Mouse (Mus musculus): ENCODE measurements around the gene Six5. TPM values are rescaled to one million over a fixed set of nuclear protein-coding genes. Genes with fewer than 3 reads are reported as not detected.
"Not testable (repeated sequence)": the region's sequence is repeated elsewhere in the genome, so short reads cannot be mapped to it uniquely, and the experiment has no call there.

Gene Six5
- polyA plus RNA-seq, 1 experiment from 2014 or later, result 7.1 TPM

- WGBS, result 72% methylated on average over 9 of the region's 9 CpGs
- Histone ChIP-seq H3K27ac (ENCODE audit: poor library complexity, severe bottlenecking) (no peak overlapping the region), H3K4me2 (peak overlapping the region; percentile 56), H3K9me3 (replicated peaks) (peaks cover 7% of the 10 kb centered on the region; the same call in 1 of the 2 replicates), H3K4me1 (replicated peaks) (0 out of 2 replicates have a peak, but pooled peaks cover 8% of the 10 kb centered on the region), H3K36me3 (peaks cover 49% of the 10 kb centered on the region), H3K9ac (0 out of 2 replicates have a peak overlapping the region, but pooled peaks have one; percentile 27), H3K4me3 (peak overlapping the region; percentile 14; the same call in 1 of the 2 replicates), H3K27me3 (replicated peaks) (no peaks in the 10 kb centered on the region)
- no peak for ATAC-seq (ENCODE audit: insufficient number of reproducible peaks, low FRiP score)
These were observed 39.7 kb upstream of the Six5 start for GRCm38 (mm10) chr7:19054777-19055076.

DNA sequence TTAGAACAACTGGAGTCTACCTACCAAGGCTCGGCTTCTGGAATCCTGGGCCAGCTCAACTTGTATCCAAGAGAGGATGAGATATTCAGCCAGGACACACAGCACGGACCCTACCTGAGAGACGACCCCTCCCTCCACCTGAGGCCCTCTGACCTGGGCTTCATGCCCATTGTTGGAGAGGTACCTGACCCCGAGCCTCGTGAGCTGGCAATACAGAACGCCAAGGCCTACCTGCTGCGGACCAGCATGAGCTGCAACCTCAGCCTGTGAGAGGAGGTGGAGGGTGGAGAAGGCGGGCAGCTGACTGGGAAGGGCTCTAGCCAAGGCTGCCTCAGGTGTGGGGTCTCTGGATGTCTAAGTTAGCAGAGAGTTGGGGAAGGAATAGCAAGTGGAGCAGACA is 39.3 kb upstream of the Six5 start:
- H3K9ac ChIP-seq, result no peak overlapping the region
- no peak overlapping the region for H3K27ac ChIP-seq (ENCODE audit: poor library complexity, severe bottlenecking)
- WGBS, result 87% methylated on average over 8 of the region's 8 CpGs
- peaks cover 45% of the 10 kb centered on the region for H3K36me3 ChIP-seq
- H3K4me3 ChIP-seq, result no peak overlapping the region
- H3K4me1 ChIP-seq (replicated peaks), result 0 out of 2 replicates have a peak, but pooled peaks cover 8% of the 10 kb centered on the region
- H3K4me2 ChIP-seq, result no peak overlapping the region
- no peaks in the 10 kb centered on the region for H3K27me3 ChIP-seq (replicated peaks)
- ATAC-seq (ENCODE audit: insufficient number of reproducible peaks, low FRiP score), result no peak
- H3K9me3 ChIP-seq (replicated peaks), result peaks cover 7% of the 10 kb centered on the region; the same call in 1 of the 2 replicates

GRCm38 (mm10) chr7:19057405-19057804 is 37.0 kb upstream of the Six5 start:
- no peak overlapping the region for H3K27ac ChIP-seq (ENCODE audit: poor library complexity, severe bottlenecking)
- 0 out of 2 replicates have a peak, but pooled peaks cover 8% of the 10 kb centered on the region for H3K4me1 ChIP-seq (replicated peaks)
- 75% methylated on average over 10 of the region's 10 CpGs for WGBS
- peaks cover 24% of the 10 kb centered on the region for H3K36me3 ChIP-seq
- no peak overlapping the region for H3K4me3 ChIP-seq
- ATAC-seq (ENCODE audit: insufficient number of reproducible peaks, low FRiP score), result no peak
- H3K4me2 ChIP-seq, result no peak overlapping the region
- no peak overlapping the region for H3K9ac ChIP-seq
- peaks cover 7% of the 10 kb centered on the region; the same call in 1 of the 2 replicates for H3K9me3 ChIP-seq (replicated peaks)
- no peaks in the 10 kb centered on the region for H3K27me3 ChIP-seq (replicated peaks)

GRCm38 (mm10) chr7:19065896-19066295 is 28.5 kb upstream of the Six5 start:
- WGBS, result 47% methylated on average over 13 of the region's 13 CpGs
- H3K27me3 ChIP-seq (replicated peaks), result peaks cover 49% of the 10 kb centered on the region
- H3K9ac ChIP-seq, result 0 out of 2 replicates have a peak overlapping the region, but pooled peaks have one; percentile 2
- no peak for ATAC-seq (ENCODE audit: insufficient number of reproducible peaks, low FRiP score)
- H3K9me3 ChIP-seq (replicated peaks), result peaks cover 10% of the 10 kb centered on the region; the same call in 1 of the 2 replicates
- no peaks in the 10 kb centered on the region for H3K4me1 ChIP-seq (replicated peaks)
- H3K4me3 ChIP-seq, result peak overlapping the region; percentile 4; the same call in 1 of the 2 replicates
- no peak overlapping the region for H3K27ac ChIP-seq (ENCODE audit: poor library complexity, severe bottlenecking)
- H3K36me3 ChIP-seq, result no peaks in the 10 kb centered on the region
- H3K4me2 ChIP-seq, result no peak overlapping the region

DNA sequence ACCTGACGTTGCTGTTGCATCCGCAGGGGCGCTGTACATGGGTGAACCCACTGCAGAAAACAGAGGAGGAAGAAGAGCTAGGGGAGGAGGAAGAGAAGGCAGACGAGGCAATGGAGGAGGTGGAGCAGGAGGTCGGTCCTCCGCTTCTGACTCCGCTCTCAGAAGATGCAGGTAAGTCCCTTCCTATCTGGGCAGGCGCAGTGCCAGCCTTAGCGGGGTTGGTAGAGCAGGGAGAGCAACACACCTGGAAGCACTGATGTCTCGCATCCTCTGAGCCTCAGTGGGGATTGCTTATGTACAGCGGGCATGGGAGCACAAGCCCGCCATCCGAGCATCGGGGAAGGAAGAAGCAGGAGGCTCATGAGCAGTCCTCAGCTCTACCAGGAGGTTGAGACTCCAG is 27.3 kb upstream of the Six5 start:
- 42% methylated on average over 14 of the region's 14 CpGs for WGBS
- Histone ChIP-seq H3K27me3 (replicated peaks) (peaks cover 49% of the 10 kb centered on the region), H3K36me3 (no peaks in the 10 kb centered on the region), H3K4me3 (no peak overlapping the region), H3K4me2 (no peak overlapping the region), H3K9me3 (replicated peaks) (peaks cover 10% of the 10 kb centered on the region; the same call in 1 of the 2 replicates), H3K9ac (no peak overlapping the region), H3K27ac (ENCODE audit: poor library complexity, severe bottlenecking) (no peak overlapping the region), H3K4me1 (replicated peaks) (no peaks in the 10 kb centered on the region)
- no peak for ATAC-seq (ENCODE audit: insufficient number of reproducible peaks, low FRiP score)

DNA sequence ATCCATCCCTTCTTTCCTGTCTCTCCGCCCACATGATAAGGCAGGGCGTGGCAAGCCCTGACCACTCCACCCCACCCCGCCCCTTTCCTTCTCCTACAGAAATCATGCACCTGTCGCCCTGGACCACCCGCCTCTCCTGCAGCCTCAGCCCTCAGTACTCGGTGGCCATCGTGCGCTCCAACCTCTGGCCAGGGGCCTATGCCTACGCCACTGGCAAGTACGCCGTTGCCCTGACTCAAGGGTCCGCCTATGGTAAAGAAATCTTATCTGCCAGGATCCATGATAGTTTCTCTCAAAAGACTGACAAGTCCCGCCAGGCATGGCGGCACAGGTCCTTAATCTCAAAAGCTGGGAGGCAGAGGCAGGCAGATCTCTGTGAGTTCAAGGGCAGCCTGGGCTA is 26.5 kb upstream of the Six5 start:
- peaks cover 49% of the 10 kb centered on the region for H3K27me3 ChIP-seq (replicated peaks)
- no peak overlapping the region for H3K27ac ChIP-seq (ENCODE audit: poor library complexity, severe bottlenecking)
- no peak overlapping the region for H3K4me2 ChIP-seq
- no peaks in the 10 kb centered on the region for H3K36me3 ChIP-seq
- H3K9me3 ChIP-seq (replicated peaks), result peaks cover 10% of the 10 kb centered on the region; the same call in 1 of the 2 replicates
- H3K9ac ChIP-seq, result no peak overlapping the region
- ATAC-seq (ENCODE audit: insufficient number of reproducible peaks, low FRiP score), result no peak
- 46% methylated on average over 14 of the region's 14 CpGs for WGBS
- H3K4me1 ChIP-seq (replicated peaks), result no peaks in the 10 kb centered on the region
- no peak overlapping the region for H3K4me3 ChIP-seq

DNA sequence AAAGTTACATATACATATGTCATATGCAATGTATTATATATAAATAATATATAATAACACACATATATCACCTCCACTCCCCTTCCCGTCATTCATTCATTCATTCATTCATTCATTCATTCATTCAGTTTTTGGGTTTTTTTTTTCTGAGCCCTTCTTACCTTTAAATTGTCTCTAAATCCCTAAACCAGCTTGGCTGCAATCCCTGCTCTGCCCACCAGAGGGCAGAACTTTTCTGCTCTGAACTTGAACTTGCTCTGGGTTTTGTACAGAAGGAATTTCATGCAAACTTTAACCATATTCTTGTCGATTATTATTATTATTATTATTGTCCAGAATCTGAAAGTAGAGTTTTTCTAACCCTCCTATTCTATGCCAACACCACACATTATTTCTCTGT is 25.7 kb upstream of the Six5 start:
- Histone ChIP-seq H3K9me3 (replicated peaks) (peaks cover 10% of the 10 kb centered on the region; the same call in 1 of the 2 replicates), H3K4me1 (replicated peaks) (no peaks in the 10 kb centered on the region), H3K4me3 (no peak overlapping the region), H3K36me3 (no peaks in the 10 kb centered on the region), H3K27me3 (replicated peaks) (peaks cover 47% of the 10 kb centered on the region), H3K9ac (no peak overlapping the region), H3K4me2 (no peak overlapping the region), H3K27ac (ENCODE audit: poor library complexity, severe bottlenecking) (no peak overlapping the region)
- no peak for ATAC-seq (ENCODE audit: insufficient number of reproducible peaks, low FRiP score)
- WGBS, result 3% methylated on average over 2 of the region's 2 CpGs

DNA sequence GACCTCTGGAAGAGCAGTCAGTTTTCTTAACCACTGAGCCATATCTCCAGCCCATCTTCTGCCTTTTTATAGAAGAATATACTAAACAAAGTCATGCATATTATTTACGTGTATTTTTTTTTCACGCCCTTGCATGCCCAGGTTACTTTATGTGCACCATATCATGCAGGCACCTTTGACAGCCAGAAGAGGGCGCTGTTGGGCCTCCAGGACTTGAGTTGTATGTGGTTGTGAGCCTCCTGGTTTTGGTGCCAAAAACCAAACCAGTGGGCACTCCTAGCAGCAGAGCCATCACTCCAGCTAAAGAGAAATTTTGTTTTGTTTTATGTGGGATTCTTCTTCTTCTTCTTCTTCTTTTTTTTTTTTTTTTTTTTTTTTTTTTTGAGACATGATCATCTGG is 24.9 kb upstream of the Six5 start:
- H3K27me3 ChIP-seq (replicated peaks), result peaks cover 39% of the 10 kb centered on the region
- no peak overlapping the region for H3K9ac ChIP-seq
- H3K27ac ChIP-seq (ENCODE audit: poor library complexity, severe bottlenecking), result no peak overlapping the region
- no peaks in the 10 kb centered on the region for H3K36me3 ChIP-seq
- no peaks in the 10 kb centered on the region for H3K4me1 ChIP-seq (replicated peaks)
- no peak for ATAC-seq (ENCODE audit: insufficient number of reproducible peaks, low FRiP score)
- H3K4me2 ChIP-seq, result no peak overlapping the region
- WGBS, result 49% methylated on average over 3 of the region's 3 CpGs
- peaks cover 10% of the 10 kb centered on the region; the same call in 1 of the 2 replicates for H3K9me3 ChIP-seq (replicated peaks)
- H3K4me3 ChIP-seq, result no peak overlapping the region

DNA sequence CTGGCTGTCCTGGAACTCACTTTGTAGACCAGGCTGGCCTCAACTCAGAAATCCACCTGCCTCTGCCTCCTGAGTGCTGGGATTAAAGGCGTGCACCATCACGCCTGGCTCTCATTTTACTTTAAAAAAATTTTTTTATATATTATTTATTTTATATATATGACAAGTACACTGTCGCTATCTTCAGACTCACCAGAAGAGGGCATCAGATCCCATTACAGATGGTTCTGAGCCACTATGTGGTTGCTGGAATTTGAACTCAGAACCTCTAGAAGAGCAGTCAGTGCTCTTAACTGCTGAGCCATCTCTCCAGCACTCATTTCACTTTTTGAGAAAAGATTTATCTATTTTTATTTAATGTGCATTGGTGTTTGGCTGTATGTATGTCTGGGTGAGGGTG is 23.4 kb upstream of the Six5 start:
- 53% methylated on average over 3 of the region's 3 CpGs for WGBS
- H3K9me3 ChIP-seq (replicated peaks); H3K4me2 ChIP-seq; ATAC-seq (ENCODE audit: insufficient number of reproducible peaks, low FRiP score); H3K4me1 ChIP-seq (replicated peaks); H3K4me3 ChIP-seq; H3K27ac ChIP-seq (ENCODE audit: poor library complexity, severe bottlenecking); H3K36me3 ChIP-seq; H3K9ac ChIP-seq: not testable (repeated sequence)
- peaks cover 24% of the 10 kb centered on the region for H3K27me3 ChIP-seq (replicated peaks)

DNA sequence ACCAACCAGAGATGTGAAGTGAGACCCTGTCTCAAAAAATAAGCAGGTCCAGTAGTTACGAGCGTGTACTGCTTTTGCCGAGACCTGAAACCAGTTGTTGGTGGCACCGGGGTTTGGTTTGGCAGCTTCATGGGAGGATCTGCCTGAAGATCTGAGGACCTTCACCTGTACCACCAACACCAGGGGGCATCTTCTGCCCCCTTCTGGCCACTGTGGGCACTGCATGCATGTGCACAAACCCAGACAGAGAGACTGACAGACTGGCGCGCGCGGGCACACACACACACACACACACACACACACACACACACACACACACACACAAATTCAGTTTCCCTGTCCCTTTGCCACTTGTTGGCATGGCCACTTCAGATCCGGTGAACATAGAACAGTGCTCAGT is 20.9 kb upstream of the Six5 start:
- ATAC-seq (ENCODE audit: insufficient number of reproducible peaks, low FRiP score), result no peak
- Histone ChIP-seq H3K9ac (no peak overlapping the region), H3K4me1 (replicated peaks) (peaks cover 24% of the 10 kb centered on the region), H3K4me2 (no peak overlapping the region), H3K36me3 (peaks cover 7% of the 10 kb centered on the region), H3K27ac (ENCODE audit: poor library complexity, severe bottlenecking) (no peak overlapping the region), H3K9me3 (replicated peaks) (no peaks in the 10 kb centered on the region; the same call in 1 of the 2 replicates), H3K27me3 (replicated peaks) (no peaks in the 10 kb centered on the region), H3K4me3 (no peak overlapping the region)
- WGBS, result 72% methylated on average over 9 of the region's 9 CpGs

GRCm38 (mm10) chr7:19074494-19074893 is 19.9 kb upstream of the Six5 start:
- no peak overlapping the region for H3K4me3 ChIP-seq
- H3K27ac ChIP-seq (ENCODE audit: poor library complexity, severe bottlenecking), result no peak overlapping the region
- no peak overlapping the region for H3K4me2 ChIP-seq
- no peaks in the 10 kb centered on the region; the same call in 1 of the 2 replicates for H3K9me3 ChIP-seq (replicated peaks)
- no peak overlapping the region for H3K9ac ChIP-seq
- H3K4me1 ChIP-seq (replicated peaks), result peaks cover 30% of the 10 kb centered on the region
- H3K36me3 ChIP-seq, result peaks cover 17% of the 10 kb centered on the region
- no peaks in the 10 kb centered on the region for H3K27me3 ChIP-seq (replicated peaks)
- 87% methylated on average over 6 of the region's 6 CpGs for WGBS
- no peak for ATAC-seq (ENCODE audit: insufficient number of reproducible peaks, low FRiP score)

DNA sequence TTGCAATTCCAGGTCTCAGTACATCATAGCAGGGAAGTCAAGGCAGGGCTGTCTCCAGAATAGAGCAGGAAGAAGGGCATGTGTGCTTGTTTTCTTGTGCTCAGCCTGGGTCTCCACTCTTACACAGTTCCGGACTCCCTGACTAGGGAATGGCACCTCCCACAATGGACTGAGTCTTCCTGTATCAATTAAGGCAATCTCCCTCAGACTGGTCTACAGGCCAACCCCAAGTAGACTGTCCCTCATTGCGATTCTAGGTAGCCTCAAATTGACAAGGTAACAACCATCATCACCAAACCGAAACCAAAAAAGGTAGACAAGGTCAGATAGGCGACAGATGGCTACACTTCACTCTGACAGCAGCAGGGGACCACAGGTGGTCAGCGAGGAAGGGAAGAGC is 19.2 kb upstream of the Six5 start:
- no peaks in the 10 kb centered on the region; the same call in 1 of the 2 replicates for H3K9me3 ChIP-seq (replicated peaks)
- H3K36me3 ChIP-seq, result peaks cover 24% of the 10 kb centered on the region
- H3K27ac ChIP-seq (ENCODE audit: poor library complexity, severe bottlenecking), result no peak overlapping the region
- H3K9ac ChIP-seq, result 0 out of 2 replicates have a peak overlapping the region, but pooled peaks have one; percentile 43
- 50% methylated on average over 5 of the region's 5 CpGs for WGBS
- no peak for ATAC-seq (ENCODE audit: insufficient number of reproducible peaks, low FRiP score)
- peak overlapping the region; percentile 34 for H3K4me3 ChIP-seq
- H3K27me3 ChIP-seq (replicated peaks), result no peaks in the 10 kb centered on the region
- H3K4me1 ChIP-seq (replicated peaks), result peaks cover 34% of the 10 kb centered on the region
- H3K4me2 ChIP-seq, result peak overlapping the region; percentile 95

Measured in heart, embryonic 12.5 days (tissue).